Mouse (Mus musculus) lung, embryonic 14.5 days (tissue): ENCODE measurements at regions not wholly inside any gene's neighbourhood (a gene's known extent, or its start where the extent isn't known, plus 50 kb on each side); places are given as distances from the start of the nearest gene placed in this dataset.

ENCODE experiments used
- ATAC-seq: fragments of 200-750 bp; cut with Nextera tagmentation; 2 replicates; pipeline ENCODE4 v1.8.0; 2017; ENCODE audit warnings: mild to moderate bottlenecking, moderate TSS enrichment, moderate library complexity; ENCODE audit not compliant: insufficient read depth
- DNase-seq: peaks from one replicate; pipeline ENCODE4 v3.0.0-alpha.2; 2015
- H3K27ac ChIP-seq: fragments of 300-500 bp; sonication (generic); 2 replicates; pipeline ENCODE4 v1.5.1; 2014; ENCODE audit warnings: low read depth, mild to moderate bottlenecking, moderate library complexity
- H3K27me3 ChIP-seq: fragments of 300-500 bp; sonication (generic); 2 replicates; pipeline ENCODE4 v1.6.1; 2014; ENCODE audit warnings: low read length, control low read depth; ENCODE audit not compliant: insufficient read depth
- H3K36me3 ChIP-seq: fragments of 300-500 bp; sonication (generic); 2 replicates; pipeline ENCODE4 v1.6.1; 2014; ENCODE audit warnings: control low read depth; ENCODE audit not compliant: insufficient read depth
- H3K4me1 ChIP-seq: fragments of 300-500 bp; sonication (generic); 2 replicates; pipeline ENCODE4 v1.6.1; 2014; ENCODE audit warnings: antibody characterized with exemption, control low read depth; ENCODE audit not compliant: insufficient read depth
- H3K4me2 ChIP-seq: fragments of 300-500 bp; sonication (generic); 2 replicates; pipeline ENCODE4 v1.6.1; 2014; ENCODE audit warnings: mild to moderate bottlenecking
- H3K4me3 ChIP-seq: fragments of 300-500 bp; sonication (generic); 2 replicates; pipeline ENCODE4 v1.5.1; 2014; ENCODE audit warnings: low read depth, low read length
- H3K9ac ChIP-seq: fragments of 300-500 bp; sonication (generic); 2 replicates; pipeline ENCODE4 v1.6.1; 2014
- H3K9me3 ChIP-seq: fragments of 300-500 bp; sonication (generic); 2 replicates; pipeline ENCODE4 v1.6.1; 2016; ENCODE audit warnings: low read depth, low read length, control low read depth
- CTCF ChIP-seq: IDR thresholded peaks from 2 replicates; pipeline ENCODE4 v1.5.1; 2016; ENCODE audit warnings: antibody characterized with exemption, low read depth
- WGBS: fragments of 180-500 bp; shearing (Covaris S2); extraction: QIAGEN DNeasy Blood & Tissue Kit; methylation state at CpG from one replicate; pipeline ENCODE4 v1.1.7; 2014; 5-methylcytosine and 5-hydroxymethylcytosine counted together

DNA sequence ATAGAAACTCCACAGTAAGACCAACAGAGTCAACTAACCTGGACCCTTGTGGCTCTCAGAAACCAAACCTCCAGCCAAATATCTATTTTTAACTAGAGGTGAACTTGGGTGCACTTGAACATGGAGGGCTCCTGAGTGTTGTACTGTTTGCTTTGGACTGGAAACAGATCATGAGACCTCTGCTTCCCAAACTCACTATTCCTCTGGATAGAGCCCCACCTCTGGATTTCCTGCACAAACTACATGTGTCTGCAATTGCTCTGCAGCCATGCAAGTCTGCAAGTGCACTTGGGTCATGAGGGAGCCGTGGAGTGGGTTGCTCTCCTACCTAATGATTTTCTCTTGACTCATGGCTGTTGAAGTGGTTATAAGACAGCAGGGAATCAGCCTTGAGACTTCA is 759.9 kb upstream of the Fam160b2 start:
- Histone ChIP-seq H3K9me3 (no peaks in the 10 kb centered on the region), H3K9ac (no peak overlapping the region), H3K27me3 (no peaks in the 10 kb centered on the region), H3K36me3 (no peaks in the 10 kb centered on the region), H3K4me2 (no peak overlapping the region), H3K4me1 (no peaks in the 10 kb centered on the region), H3K27ac (no peak overlapping the region), H3K4me3 (no peak overlapping the region)
- no peak for TF ChIP-seq CTCF
- WGBS = 66% methylated on average over 1 of the region's 1 CpGs
- ATAC-seq = no peak
- DNase-seq = no peak

GRCm38 (mm10) chr14:71338219-71338618 is 738.6 kb upstream of the Fam160b2 start:
- no peak for TF ChIP-seq CTCF
- 64% methylated on average over 5 of the region's 5 CpGs for WGBS
- ATAC-seq = no peak
- Histone ChIP-seq H3K9ac (no peak overlapping the region), H3K4me1 (no peaks in the 10 kb centered on the region), H3K27me3 (no peaks in the 10 kb centered on the region), H3K4me2 (no peak overlapping the region), H3K36me3 (no peaks in the 10 kb centered on the region), H3K9me3 (no peaks in the 10 kb centered on the region), H3K4me3 (no peak overlapping the region), H3K27ac (no peak overlapping the region)
- DNase-seq = no peak

DNA sequence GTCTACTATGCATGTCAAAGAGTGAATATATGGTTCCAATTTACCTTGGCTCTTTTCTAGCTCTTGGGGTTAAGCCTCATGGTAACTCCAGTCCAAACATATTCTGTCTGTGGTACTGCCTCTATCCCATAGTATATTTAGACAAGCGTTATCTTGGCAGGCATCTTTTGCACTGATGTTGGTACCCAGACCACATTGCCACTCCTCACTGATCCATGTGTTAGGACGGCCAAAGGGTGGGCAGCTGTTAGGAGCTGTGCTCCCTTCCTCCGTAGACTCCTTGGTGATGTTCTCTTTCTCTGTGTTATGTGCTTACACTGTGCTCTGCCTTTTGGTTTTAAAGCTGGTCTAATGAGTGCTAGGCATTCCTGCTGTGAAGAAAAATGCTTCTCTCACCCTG is 737.3 kb upstream of the Fam160b2 start:
- Histone ChIP-seq H3K9me3 (no peaks in the 10 kb centered on the region), H3K4me3 (no peak overlapping the region), H3K27me3 (no peaks in the 10 kb centered on the region), H3K4me1 (no peaks in the 10 kb centered on the region), H3K36me3 (no peaks in the 10 kb centered on the region), H3K9ac (no peak overlapping the region), H3K27ac (no peak overlapping the region), H3K4me2 (no peak overlapping the region)
- 84% methylated on average over 3 of the region's 3 CpGs for WGBS
- DNase-seq (no peak), ATAC-seq (no peak)
- no peak for TF ChIP-seq CTCF

DNA sequence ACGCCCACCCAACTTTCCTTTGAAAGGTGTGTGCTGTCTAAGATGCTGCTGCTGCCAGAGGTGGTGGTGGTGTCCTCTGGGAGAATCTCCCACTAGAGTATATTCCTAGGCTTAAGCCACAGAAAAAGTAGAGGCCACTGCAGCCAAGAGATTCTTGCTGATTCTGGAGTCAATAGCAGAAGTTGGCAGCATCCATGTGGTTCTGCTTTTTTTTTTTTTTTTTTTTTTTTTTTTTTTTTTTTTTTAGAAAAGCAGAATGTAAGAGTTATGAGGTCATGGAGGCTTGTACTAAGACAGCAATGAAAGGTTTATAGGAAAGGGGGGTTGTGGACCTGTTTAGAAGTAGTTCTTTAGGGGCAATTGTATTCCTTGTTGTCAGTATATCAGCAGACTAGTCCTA is 734.4 kb upstream of the Fam160b2 start:
- Histone ChIP-seq H3K4me3 (no peak overlapping the region), H3K4me2 (no peak overlapping the region), H3K27me3 (no peaks in the 10 kb centered on the region), H3K9ac (no peak overlapping the region), H3K27ac (no peak overlapping the region), H3K9me3 (no peaks in the 10 kb centered on the region), H3K36me3 (no peaks in the 10 kb centered on the region), H3K4me1 (no peaks in the 10 kb centered on the region)
- 93% methylated on average over 1 of the region's 1 CpGs for WGBS
- ATAC-seq = no peak
- no peak for TF ChIP-seq CTCF
- no peak for DNase-seq

GRCm38 (mm10) chr14:71329862-71330630 is 730.4 kb upstream of the Fam160b2 start:
- WGBS = 46% methylated on average over 5 of the region's 5 CpGs
- DNase-seq (no peak), ATAC-seq (no peak)
- Histone ChIP-seq H3K36me3 (no peaks in the 10 kb centered on the region), H3K27ac (no peak overlapping the region), H3K27me3 (no peaks in the 10 kb centered on the region), H3K9ac (no peak overlapping the region), H3K9me3 (no peaks in the 10 kb centered on the region), H3K4me3 (no peak overlapping the region), H3K4me2 (no peak overlapping the region), H3K4me1 (no peaks in the 10 kb centered on the region)
- TF ChIP-seq CTCF = no peak

GRCm38 (mm10) chr14:71327621-71328020 is 728.0 kb upstream of the Fam160b2 start:
- Histone ChIP-seq H3K9me3 (no peaks in the 10 kb centered on the region), H3K27me3 (no peaks in the 10 kb centered on the region), H3K4me1 (no peaks in the 10 kb centered on the region), H3K36me3 (no peaks in the 10 kb centered on the region), H3K27ac (no peak overlapping the region), H3K4me2 (no peak overlapping the region), H3K4me3 (no peak overlapping the region), H3K9ac (no peak overlapping the region)
- ATAC-seq (no peak), DNase-seq (no peak)
- no peak for TF ChIP-seq CTCF

DNA sequence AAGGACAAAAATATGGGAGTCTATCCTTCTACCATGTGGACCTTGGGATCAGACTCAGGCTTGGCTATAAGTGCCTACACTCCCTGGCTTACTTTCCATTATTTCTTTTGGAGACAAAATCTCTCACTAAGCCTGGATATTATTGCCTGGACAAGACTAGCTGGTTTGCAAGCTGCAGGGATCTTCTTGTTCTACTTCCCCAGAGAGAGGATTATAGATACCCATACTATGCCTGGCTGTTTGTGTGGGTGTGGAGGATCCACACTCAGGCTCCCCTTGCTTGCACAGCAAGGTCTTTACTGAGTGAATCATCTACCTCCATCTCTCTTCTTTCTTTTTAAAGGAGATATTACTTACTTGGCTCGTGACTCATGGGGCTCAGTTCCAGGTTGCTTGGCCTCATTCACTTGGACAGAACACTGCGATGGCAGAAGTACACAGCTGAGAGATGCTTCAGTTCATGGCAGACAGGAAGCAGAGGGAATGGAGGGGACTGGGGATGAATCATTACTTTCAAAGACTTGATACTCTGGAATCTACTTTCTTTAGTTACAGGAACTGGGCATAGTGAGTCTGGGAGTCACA is 727.0 kb upstream of the Fam160b2 start:
- ATAC-seq (no peak), DNase-seq (no peak)
- WGBS = 79% methylated on average over 2 of the region's 2 CpGs
- no peak overlapping the region for H3K9ac ChIP-seq
- H3K4me2 ChIP-seq = no peak overlapping the region
- H3K9me3 ChIP-seq = no peaks in the 10 kb centered on the region
- no peak overlapping the region for H3K4me3 ChIP-seq
- H3K4me1 ChIP-seq = no peaks in the 10 kb centered on the region
- H3K36me3 ChIP-seq = no peaks in the 10 kb centered on the region
- H3K27me3 ChIP-seq = no peaks in the 10 kb centered on the region
- H3K27ac ChIP-seq = no peak overlapping the region
- no peak for TF ChIP-seq CTCF
